Mouse (Mus musculus) frontal cortex, postnatal 36 days (tissue): ENCODE data around the gene Slc2a10.

Source experiments
- DNase-seq, 2 experiments: peaks; one replicate each; pipeline ENCODE4 v3.0.0; 2022; ENCODE audit warnings: low spot score in 2 of 2

Gene Slc2a10

GRCm38 (mm10) chr2:165559506-165560235, 56.1 kb downstream of the Slc2a10 start:
- DNase-seq = no peak

GRCm38 (mm10) chr2:165561861-165562260, 58.3 kb downstream of the Slc2a10 start:
- no peak for DNase-seq

GRCm38 (mm10) chr2:165563298-165564058, 59.9 kb downstream of the Slc2a10 start:
- no peak for DNase-seq

- DNase-seq = no peak
These were observed 60.5 kb downstream of the Slc2a10 start for GRCm38 (mm10) chr2:165564101-165564500.

DNA sequence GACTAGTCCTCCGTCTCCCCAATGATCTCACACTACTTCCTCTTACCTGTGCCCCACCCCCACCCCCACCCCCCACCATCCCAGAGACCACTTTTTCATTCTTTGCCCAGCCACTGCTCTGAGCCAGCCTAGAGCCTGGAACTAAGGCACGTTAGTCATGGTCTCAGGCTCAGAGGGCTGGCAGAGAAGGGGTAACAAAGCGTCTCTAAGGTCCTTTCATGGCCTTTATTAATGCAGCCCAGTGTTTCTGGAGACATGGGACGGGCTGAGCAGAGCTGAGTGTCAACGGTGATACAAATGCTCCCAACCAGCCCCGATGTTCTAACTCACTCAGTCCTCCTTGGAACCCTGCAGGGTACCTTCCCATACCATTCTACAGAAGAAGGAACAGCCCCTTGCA, 61.0 kb downstream of the Slc2a10 start:
- DNase-seq = no peak

- DNase-seq = no peak
These were observed 63.3 kb downstream of the Slc2a10 start for GRCm38 (mm10) chr2:165566898-165567297.

DNA sequence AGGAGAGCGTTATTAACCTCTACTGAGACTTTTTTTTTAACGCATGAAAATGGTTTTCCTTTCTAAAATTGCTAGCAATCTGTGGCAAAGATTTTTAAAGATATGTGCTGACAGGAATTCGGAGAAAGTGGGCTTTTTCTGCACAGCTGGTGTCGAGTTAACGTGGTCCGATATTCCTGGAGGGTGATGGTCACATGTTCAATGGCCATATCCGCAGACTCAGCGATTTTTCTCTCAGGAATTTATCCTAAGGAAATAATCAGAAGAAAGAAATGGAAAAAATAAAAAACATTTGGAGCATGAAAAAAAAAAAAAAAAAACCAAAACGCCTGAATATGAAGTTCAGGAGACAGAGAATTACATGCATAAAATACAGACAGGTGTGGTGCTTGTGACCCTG, 64.2 kb downstream of the Slc2a10 start:
- DNase-seq = no peak

GRCm38 (mm10) chr2:165568911-165569310, 65.3 kb downstream of the Slc2a10 start:
- no peak for DNase-seq
